Mouse (Mus musculus) spleen, postnatal 4 days (tissue): ENCODE data around the gene Kif27.

Experiments used
- DNase-seq, 2 experiments: peaks; one replicate each; pipeline ENCODE4 v3.0.0; 2022; ENCODE audit warnings: low spot score in 2 of 2

The Kif27 gene

DNA sequence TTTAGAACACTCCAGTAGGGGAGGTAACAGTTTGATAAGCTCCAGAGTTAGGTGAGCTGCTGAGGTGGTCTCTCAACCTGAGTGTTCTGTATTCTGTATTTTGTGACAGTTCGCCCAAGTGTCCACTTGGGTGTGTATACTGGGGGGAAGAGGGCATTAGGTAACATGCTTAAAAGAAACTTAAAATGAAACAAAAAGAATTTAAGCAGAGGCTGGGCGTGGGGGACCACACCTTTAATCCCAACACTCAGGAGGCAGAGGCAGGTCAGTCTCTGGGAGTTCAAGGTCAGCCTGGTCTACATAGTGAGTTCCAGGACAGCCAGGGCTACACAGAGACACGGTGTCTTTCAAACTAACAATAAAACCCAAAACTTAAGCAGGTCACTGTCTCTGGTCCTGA, 78.4 kb downstream of the Kif27 start:
- DNase-seq, result no peak

DNA sequence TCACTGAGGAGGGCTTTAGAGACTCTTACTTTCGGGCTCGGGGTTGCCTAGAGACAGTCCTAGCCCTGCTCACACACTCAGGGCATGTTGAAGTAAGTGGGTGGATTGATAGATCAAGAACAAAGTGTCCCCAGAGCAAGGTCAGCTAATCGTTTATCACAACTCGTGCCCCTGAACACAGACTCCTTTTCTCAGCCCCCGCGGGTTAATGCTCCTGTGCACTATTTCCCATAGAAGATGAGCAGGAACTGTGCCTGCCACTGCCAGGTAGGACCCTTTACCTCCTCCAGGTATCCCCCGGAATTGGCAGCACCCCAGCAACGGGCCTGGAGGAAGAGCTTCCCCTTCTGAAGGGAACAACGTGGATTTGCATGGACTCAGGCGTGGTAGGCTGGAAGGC, 82.7 kb downstream of the Kif27 start:
- DNase-seq, result no peak

DNA sequence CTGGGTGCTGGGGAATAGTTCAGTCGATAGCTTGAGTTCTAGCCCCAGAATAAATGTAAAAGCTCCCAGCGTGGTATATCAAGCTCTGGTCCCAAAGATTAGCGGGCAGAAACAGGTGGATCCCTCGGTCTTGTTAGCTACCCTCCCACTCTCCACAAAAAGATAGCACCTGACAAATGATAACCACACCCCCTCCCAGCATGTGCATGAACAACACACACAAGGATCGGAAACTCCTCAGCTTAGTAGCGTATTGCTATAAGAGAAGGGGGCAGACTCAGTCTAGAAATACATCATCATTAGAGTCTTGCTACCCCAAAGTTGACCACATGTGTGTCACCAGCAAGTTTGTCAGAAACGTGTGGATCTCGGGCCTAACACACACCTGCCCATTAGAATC, 83.3 kb downstream of the Kif27 start, which contains the start of gene Gkap1:
Gene Gkap1 (minus strand): TSS at position 101 of the 400 bp plus-strand sequence.
- no peak for DNase-seq

DNA sequence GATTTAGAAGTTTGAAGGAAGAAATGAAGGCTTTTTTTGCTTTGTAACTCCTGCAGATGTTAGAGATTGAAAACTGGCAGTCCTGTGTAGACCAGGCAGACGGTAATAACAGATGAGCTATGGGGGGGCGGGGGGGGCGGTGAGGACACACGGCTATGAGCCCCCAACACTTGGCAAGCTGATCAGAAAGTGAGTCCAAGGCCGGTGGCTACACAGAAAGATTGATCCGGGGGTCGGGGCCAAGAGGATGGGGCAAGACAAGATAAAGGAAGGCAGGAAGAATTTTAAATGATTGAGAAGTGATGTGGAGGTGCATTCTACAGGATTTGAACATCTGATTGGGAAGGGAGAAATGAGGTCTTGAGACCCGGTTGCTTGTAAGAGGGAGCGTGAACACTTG, 83.8 kb downstream of the Kif27 start:
- DNase-seq, result no peak

DNA sequence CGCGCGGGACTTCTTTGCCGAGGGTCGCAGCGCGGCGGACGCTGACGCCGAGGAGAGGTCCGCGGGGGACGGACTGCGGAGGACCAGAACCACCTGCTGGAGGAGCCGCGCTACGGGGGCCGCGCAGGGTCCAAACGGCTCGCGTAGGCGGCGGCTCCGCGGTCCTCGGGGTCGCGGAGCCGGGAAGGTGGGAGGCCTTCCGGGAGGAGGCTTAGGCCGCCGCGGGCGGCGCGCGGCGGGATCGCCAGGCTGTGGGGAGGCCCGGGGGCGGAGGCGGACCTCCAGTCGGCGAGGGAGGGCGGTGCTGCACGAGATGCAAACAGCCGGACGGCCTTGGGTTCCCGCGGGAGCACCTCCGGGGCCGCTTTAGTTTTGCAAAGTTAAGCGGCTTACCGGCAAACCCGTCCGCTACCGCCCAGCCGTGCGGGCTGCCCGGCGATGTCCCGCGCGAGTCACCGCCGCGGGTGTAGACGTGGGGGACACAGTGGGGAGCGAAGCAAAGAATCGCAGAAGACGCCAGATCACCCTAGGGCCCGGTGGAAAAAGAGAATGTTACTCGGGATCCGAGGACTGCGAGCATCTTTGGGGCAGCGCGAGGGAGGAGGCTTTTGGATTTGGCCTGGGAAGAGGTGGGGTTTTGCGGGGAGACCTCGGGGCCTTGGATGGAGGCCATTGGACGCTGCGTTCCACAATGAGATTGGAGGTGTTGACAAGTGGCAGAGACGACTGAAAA, 84.5 kb downstream of the Kif27 start:
- peak; percentile 57 to 83 for DNase-seq

DNA sequence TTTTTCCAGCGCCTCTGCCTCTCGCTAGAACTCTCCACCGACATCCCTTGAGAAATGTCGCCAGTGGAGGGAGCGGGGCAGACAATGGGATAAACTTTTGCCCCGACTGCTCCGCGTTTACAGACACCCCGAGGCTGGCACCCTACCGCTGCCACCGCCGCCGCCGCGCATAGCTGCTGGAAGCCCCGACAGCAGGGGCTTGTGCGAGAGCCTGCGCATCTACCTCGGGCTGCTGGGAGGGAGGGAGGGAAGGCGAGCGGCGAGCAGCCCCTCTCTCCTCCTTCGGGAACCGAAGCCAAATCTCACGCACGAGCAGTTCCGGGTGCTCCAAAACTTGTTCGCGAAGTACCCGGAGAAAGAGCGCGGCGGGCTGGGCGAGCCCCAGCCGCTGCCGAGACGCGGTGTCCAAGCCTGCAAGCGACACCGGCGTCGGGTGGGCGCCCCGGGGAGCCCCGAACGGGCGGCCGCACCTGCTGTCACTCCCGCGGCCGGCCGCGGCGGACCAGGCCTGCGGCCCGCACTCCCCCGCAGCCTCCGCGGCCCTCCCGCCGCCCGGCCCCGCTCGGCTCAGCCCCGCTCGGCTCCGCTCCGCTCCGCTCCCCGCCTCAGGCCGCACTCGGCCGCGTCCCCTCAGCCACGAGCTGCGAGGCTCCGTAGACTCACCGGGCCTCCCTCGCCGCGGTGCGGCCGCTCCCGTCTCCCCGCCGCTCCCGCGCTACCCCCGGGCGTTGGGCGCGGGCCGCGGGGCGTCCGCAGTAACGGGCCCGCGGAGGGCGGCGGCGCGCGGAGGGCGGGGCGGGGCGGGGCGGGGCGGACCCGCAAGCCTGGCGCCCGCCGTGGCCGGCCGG, 85.3 kb downstream of the Kif27 start:
- DNase-seq, result peak in 1 of 2 experiments; percentile 70

DNA sequence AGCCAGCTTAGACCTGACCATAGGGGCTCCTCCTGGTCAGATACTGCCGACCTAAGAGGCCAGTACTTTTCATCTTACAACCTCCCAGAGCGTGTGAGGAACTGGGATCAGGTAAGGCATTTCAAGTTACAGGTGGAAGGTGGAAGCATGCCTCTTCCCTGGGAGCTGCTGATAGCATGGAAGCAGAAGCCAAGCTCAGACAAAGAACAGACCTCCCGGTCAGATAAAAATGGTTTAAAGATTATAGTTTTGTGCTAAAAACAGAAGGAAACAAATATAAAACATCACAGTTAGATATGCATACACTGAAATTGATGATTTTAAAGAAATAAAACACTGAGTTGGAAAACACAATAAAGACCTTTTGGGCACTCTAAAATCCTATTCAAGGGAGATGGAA, 92.1 kb downstream of the Kif27 start:
- DNase-seq, result no peak

DNA sequence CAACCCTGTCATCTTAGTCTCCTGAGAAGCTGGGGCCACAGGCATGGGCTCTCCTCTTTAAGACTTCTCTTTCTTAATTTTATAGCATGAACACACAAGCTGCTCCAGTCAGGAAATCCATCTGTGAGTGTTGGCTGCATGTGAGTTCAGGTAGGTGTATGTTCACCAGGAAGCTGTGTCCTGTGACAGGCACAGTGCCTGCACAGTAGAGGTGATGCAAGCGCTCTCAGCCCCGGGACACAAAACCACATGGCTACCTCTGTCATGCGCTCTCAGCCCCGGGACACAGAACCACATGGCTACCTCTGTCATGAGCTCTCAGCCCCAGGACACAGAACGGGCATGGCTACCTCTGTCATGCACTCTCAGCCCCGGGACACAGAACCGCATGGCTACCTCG, 95.4 kb downstream of the Kif27 start:
- DNase-seq, result no peak

DNA sequence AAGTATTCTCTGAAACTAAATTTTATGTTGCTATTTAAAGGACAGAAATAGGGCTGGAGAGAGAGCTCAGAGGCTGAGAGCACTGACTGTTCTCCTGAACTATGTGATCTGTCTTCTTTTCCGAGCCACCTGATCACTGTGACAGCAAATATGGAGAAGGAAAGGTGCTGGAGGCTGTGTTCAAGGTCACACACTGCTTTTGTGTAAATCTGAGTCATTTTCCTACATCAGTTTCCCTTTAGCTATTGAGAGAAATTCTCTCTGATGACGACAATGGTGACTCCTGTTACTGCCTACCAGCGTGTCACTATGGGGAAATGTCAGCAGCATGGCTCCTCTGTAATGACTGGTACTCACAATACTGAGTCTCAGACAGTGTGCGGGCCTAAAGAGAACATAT, 97.2 kb downstream of the Kif27 start:
- DNase-seq, result no peak

DNA sequence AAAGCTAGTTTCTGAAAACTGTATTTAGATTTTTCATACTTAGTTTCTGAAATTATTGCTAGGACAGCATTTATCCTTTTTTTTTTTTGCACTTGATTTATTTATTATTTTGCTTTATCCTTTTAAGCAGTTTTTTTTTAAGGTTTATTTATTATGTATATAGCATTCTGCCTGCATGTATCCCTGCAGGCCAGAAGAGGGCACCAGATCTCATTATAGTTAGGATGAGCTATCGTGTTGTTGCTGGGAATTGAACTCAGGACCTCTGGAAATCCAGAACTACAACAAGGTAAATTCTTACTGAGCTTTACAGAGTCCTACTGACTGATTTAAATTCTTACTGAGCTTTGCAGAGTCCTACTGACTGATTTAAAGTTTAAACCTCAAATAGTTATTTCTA, 105.7 kb downstream of the Kif27 start:
- no peak for DNase-seq

DNA sequence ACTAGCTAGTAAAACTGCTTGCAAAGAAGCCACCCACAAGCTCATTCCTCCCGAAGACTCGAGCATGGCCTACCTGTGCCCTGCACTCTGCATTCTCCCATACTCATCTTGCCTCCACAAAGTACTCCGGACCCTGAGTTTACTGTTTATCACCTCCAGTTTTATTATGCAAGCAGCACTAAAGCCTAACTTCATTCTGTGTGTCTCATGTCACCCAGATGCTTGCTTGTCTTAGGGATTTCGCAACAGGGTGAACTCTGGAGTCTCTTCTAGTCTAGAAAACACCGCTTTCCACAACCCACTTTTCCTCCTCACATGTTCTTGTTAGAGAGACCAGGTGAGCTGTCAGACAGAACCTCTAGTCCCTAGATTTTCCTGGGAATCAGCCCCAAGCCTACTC, 110.0 kb downstream of the Kif27 start:
- DNase-seq, result no peak
